Mouse (Mus musculus): Measurements from ENCODE around the gene Pkd1l1.

The Pkd1l1 gene

GRCm38 (mm10) chr11:8821403-8821802 is 151.7 kb downstream of the Pkd1l1 start:
- DNase-seq (ENCODE audit: low spot score): no peak

- no peak for DNase-seq (ENCODE audit: low spot score)
Observed at GRCm38 (mm10) chr11:8817376-8817775, 155.7 kb downstream of the Pkd1l1 start.

- DNase-seq (ENCODE audit: low spot score): peak; percentile 59
Observed at GRCm38 (mm10) chr11:8814097-8814790, 158.8 kb downstream of the Pkd1l1 start.

- peak; percentile 77 for DNase-seq (ENCODE audit: low spot score)
Observed at GRCm38 (mm10) chr11:8811506-8812100, 161.5 kb downstream of the Pkd1l1 start.

GRCm38 (mm10) chr11:8809644-8810043 is 163.4 kb downstream of the Pkd1l1 start:
- DNase-seq (ENCODE audit: low spot score): no peak

GRCm38 (mm10) chr11:8807009-8807408 is 166.1 kb downstream of the Pkd1l1 start:
- no peak for DNase-seq (ENCODE audit: low spot score)

- no peak for DNase-seq (ENCODE audit: low spot score)
Observed at GRCm38 (mm10) chr11:8804178-8804577, 168.9 kb downstream of the Pkd1l1 start.

GRCm38 (mm10) chr11:8797486-8797885 is 175.6 kb downstream of the Pkd1l1 start:
- DNase-seq (ENCODE audit: low spot score): peak; percentile 64

- no peak for DNase-seq (ENCODE audit: low spot score)
Observed at GRCm38 (mm10) chr11:8795031-8795430, 178.0 kb downstream of the Pkd1l1 start.

- DNase-seq (ENCODE audit: low spot score): no peak
Observed at GRCm38 (mm10) chr11:8792146-8792545, 180.9 kb downstream of the Pkd1l1 start.

GRCm38 (mm10) chr11:8789186-8789585 is 183.9 kb downstream of the Pkd1l1 start:
- no peak for DNase-seq (ENCODE audit: low spot score)

GRCm38 (mm10) chr11:8787604-8788003 is 185.5 kb downstream of the Pkd1l1 start:
- no peak for DNase-seq (ENCODE audit: low spot score)

GRCm38 (mm10) chr11:8784413-8784812 is 188.7 kb downstream of the Pkd1l1 start:
- DNase-seq (ENCODE audit: low spot score): no peak

GRCm38 (mm10) chr11:8782141-8782465 is 191.0 kb downstream of the Pkd1l1 start:
- DNase-seq (ENCODE audit: low spot score): no peak

- no peak for DNase-seq (ENCODE audit: low spot score)
Observed at GRCm38 (mm10) chr11:8781308-8782140, 191.5 kb downstream of the Pkd1l1 start.

- DNase-seq (ENCODE audit: low spot score): no peak
Observed at GRCm38 (mm10) chr11:8779427-8779826, 193.6 kb downstream of the Pkd1l1 start.

Measured in embryo, embryonic 10.5 days (tissue).